17 mouse cellular contexts compared by ENCODE assay signal in genomic region chr2:61474626-61475025, GRCm38 (mm10).
A peak's percentile ranks its signal among the peaks of the same experiment; 100 is the strongest.
DNase-seq lines count a peak whose midpoint lies in the region; ATAC-seq lines count a peak whose summit lies in the region.
"Had no signal": no experiment of that assay in that cellular context is flagged by ENCODE, and none has a peak within 500 bp of the region (broad histone marks: within the 10 kb centered on the region; RNA-seq: fewer than 3 reads in every experiment).

No protein-coding gene starts in this region.

- DNase-seq in frontal cortex, postnatal 14 days (ENCODE audit: low spot score in 2 of 2), result no peak
- peak; percentile 22 for DNase-seq in thymus, postnatal 25 days
- DNase-seq in thymus, postnatal 10 days (ENCODE audit: low spot score in 2 of 2), result no peak
- peak; percentile 50 for DNase-seq in brain, adult 2 months (ENCODE audit: low read depth, low spot score)
- no peak for DNase-seq in cerebellum, postnatal 14 days
- DNase-seq in heart, postnatal 36 days, result no peak
- DNase-seq in adrenal gland, adult 8-10 months, result no peak
- DNase-seq: adrenal gland, postnatal 10 days; B cell, adult 2 months; cerebellum, adult 11-12 months; cerebellum, adult 9-10 months; cerebellum, postnatal 36 days; gastrocnemius, postnatal 10 days; heart, adult 18-20 months; kidney, adult 11 months had no signal

- intact Hi-C loops in heart, postnatal 36 days (cut with DNase I), result no loop called here

- ATAC-seq in frontal cortex, adult (ENCODE audit: low TSS enrichment), result peak; percentile 65; the same call in 1 of the 2 replicates
- ATAC-seq: forebrain, embryonic 16.5 days had no signal

Comparison
In these comparisons a context has a peak if more than half of its experiments do, and no peak if none do; other contexts are left out.
1. DNase-seq: peak in thymus, postnatal 25 days (single experiment) and brain, adult 2 months (single experiment); none in frontal cortex, postnatal 14 days (0 of 2), thymus, postnatal 10 days (0 of 2), cerebellum, postnatal 14 days (0 of 2), heart, postnatal 36 days (0 of 2) and adrenal gland, adult 8-10 months (single experiment).